Mouse (Mus musculus) MEL (cell line): ENCODE measurements around the gene Dph1. TPM values are rescaled to one million over a fixed set of nuclear protein-coding genes. Genes with fewer than 3 reads are reported as not detected.

ENCODE experiments used
- DNase-seq: peaks from one replicate; pipeline ENCODE4 v3.0.0; 2011; ENCODE audit warnings: low read depth, low spot score
- H3K27ac ChIP-seq: 2 replicates; pipeline ENCODE4 v1.5.1; 2012; ENCODE audit warnings: low read depth, mild to moderate bottlenecking, control low read depth, low read length, moderate library complexity; ENCODE audit not compliant: control insufficient read depth
- H3K27me3 ChIP-seq, 2 experiments: fragments of 150-350 bp in 1 of 2; sonication (generic) in 1 of 2; 2 replicates each; pipeline ENCODE4 v1.6.1; 2012; ENCODE audit warnings: low read length in 2 of 2, mild to moderate bottlenecking in 2 of 2, improper control_type of control experiment in 1 of 2, moderate library complexity in 1 of 2; ENCODE audit not compliant: insufficient read depth in 2 of 2, control insufficient read depth in 1 of 2
- H3K36me3 ChIP-seq, 2 experiments: 2 replicates each; pipeline ENCODE4 v1.6.1; 2012 to 2014; ENCODE audit warnings: low read length in 2 of 2, improper control_type of control experiment in 1 of 2, inconsistent platforms in 1 of 2, mild to moderate bottlenecking in 1 of 2; ENCODE audit not compliant: insufficient read depth in 2 of 2, control insufficient read depth in 1 of 2
- H3K4me1 ChIP-seq, 2 experiments: fragments of 150-350 bp in 1 of 2; sonication (generic) in 1 of 2; 2 replicates each; pipeline ENCODE4 v1.6.1; 2012; ENCODE audit warnings: low read length in 2 of 2, improper control_type of control experiment in 1 of 2, mild to moderate bottlenecking in 1 of 2; ENCODE audit not compliant: insufficient read depth in 2 of 2, control insufficient read depth in 1 of 2
- H3K4me3 ChIP-seq, 2 experiments: fragments of 150-350 bp in 1 of 2; sonication (generic) in 1 of 2; 2 replicates each; pipeline ENCODE4 v1.5.1; 2012; ENCODE audit warnings: low read depth in 2 of 2, low read length in 2 of 2, mild to moderate bottlenecking in 2 of 2, moderate library complexity in 2 of 2, control low read depth in 1 of 2, improper control_type of control experiment in 1 of 2; ENCODE audit not compliant: control insufficient read depth in 1 of 2, insufficient read depth in 1 of 2
- H3K79me2 ChIP-seq: 2 replicates; pipeline ENCODE4 v1.6.1; 2012; ENCODE audit warnings: mild to moderate bottlenecking, low read length, moderate library complexity; ENCODE audit not compliant: control insufficient read depth, poor library complexity, insufficient read depth
- H3K9ac ChIP-seq: 2 replicates; pipeline ENCODE4 v1.6.1; 2012; ENCODE audit warnings: low read depth, mild to moderate bottlenecking, control low read depth, low read length, moderate library complexity; ENCODE audit not compliant: control insufficient read depth, poor library complexity, severe bottlenecking
- H3K9me3 ChIP-seq: fragments of 150-350 bp; sonication (generic); replicated peaks from 2 replicates; pipeline ENCODE4 v1.6.1; 2012; ENCODE audit warnings: mild to moderate bottlenecking, low read length, improper control_type of control experiment, moderate library complexity; ENCODE audit not compliant: insufficient read depth
- CTCF ChIP-seq, 3 experiments: IDR thresholded peaks in 2 of 3; conservative IDR thresholded peaks in 1 of 3; 2 replicates each; pipeline ENCODE4 v1.5.1; 2011 to 2012; ENCODE audit warnings: low read length in 3 of 3, low read depth in 2 of 3, mild to moderate bottlenecking in 2 of 3, improper control_type of control experiment in 1 of 3, inconsistent platforms in 1 of 3, mixed read lengths in 1 of 3, moderate library complexity in 1 of 3; ENCODE audit not compliant: control insufficient read depth in 1 of 3, insufficient read depth in 1 of 3, poor library complexity in 1 of 3, severe bottlenecking in 1 of 3
- EP300 ChIP-seq, 2 experiments: IDR thresholded peaks; 2 replicates each; pipeline ENCODE4 v1.6.1; 2011; ENCODE audit warnings: improper control_type of control experiment in 2 of 2, low read length in 2 of 2, low read depth in 1 of 2, mild to moderate bottlenecking in 1 of 2
- GABPA ChIP-seq: IDR thresholded peaks from 2 replicates; pipeline ENCODE4 v1.6.1; 2012; ENCODE audit warnings: low read depth, mild to moderate bottlenecking, inconsistent platforms, low read length, improper control_type of control experiment, moderate library complexity
- HCFC1 ChIP-seq: IDR thresholded peaks from 2 replicates; pipeline ENCODE4 v1.6.1; 2012; ENCODE audit warnings: low read depth, mild to moderate bottlenecking, inconsistent platforms, low read length, improper control_type of control experiment, moderate library complexity
- KAT2A ChIP-seq: conservative IDR thresholded peaks from 2 replicates; pipeline ENCODE4 v1.6.1; 2012; ENCODE audit warnings: low read depth, low read length, improper control_type of control experiment, inconsistent platforms
- MAX ChIP-seq: IDR thresholded peaks from 2 replicates; pipeline ENCODE4 v1.6.1; 2011; ENCODE audit warnings: low read length, improper control_type of control experiment
- MEF2A ChIP-seq: IDR thresholded peaks from 2 replicates; pipeline ENCODE4 v1.6.1; 2014; ENCODE audit warnings: low read depth, mild to moderate bottlenecking, inconsistent platforms, low read length, improper control_type of control experiment; ENCODE audit not compliant: poor library complexity, insufficient replicate concordance, severe bottlenecking; ENCODE audit errors: extremely low read depth
- MXI1 ChIP-seq: IDR thresholded peaks from 2 replicates; pipeline ENCODE4 v1.6.1; 2011; ENCODE audit warnings: mild to moderate bottlenecking, low read depth, low read length, improper control_type of control experiment
- NELFE ChIP-seq: IDR thresholded peaks from 2 replicates; pipeline ENCODE4 v1.6.1; 2011; ENCODE audit warnings: low read depth, low read length, improper control_type of control experiment
- SIN3A ChIP-seq: IDR thresholded peaks from 2 replicates; pipeline ENCODE4 v1.6.1; 2012; ENCODE audit warnings: low read length, improper control_type of control experiment, inconsistent platforms
- TCF12 ChIP-seq: IDR thresholded peaks from 2 replicates; pipeline ENCODE4 v1.6.1; 2014; ENCODE audit warnings: low read depth, mild to moderate bottlenecking, inconsistent platforms, low read length, improper control_type of control experiment, moderate library complexity
- USF1 ChIP-seq: IDR thresholded peaks from 2 replicates; pipeline ENCODE4 v1.6.1; 2014; ENCODE audit warnings: low read depth, mild to moderate bottlenecking, inconsistent platforms, low read length, improper control_type of control experiment, moderate library complexity
- USF2 ChIP-seq, 2 experiments: IDR thresholded peaks; 2 replicates each; pipeline ENCODE4 v1.6.1; 2011 to 2012; ENCODE audit warnings: improper control_type of control experiment in 2 of 2, low read length in 2 of 2, borderline replicate concordance in 1 of 2, inconsistent platforms in 1 of 2, low read depth in 1 of 2, mild to moderate bottlenecking in 1 of 2; ENCODE audit not compliant: insufficient read depth in 1 of 2
- ZNF384 ChIP-seq: IDR thresholded peaks from 2 replicates; pipeline ENCODE4 v1.6.1; 2012; ENCODE audit warnings: low read depth, mild to moderate bottlenecking, inconsistent platforms, low read length, improper control_type of control experiment
- polyA plus RNA-seq, 2 experiments: library from polyadenylated mRNA; stranded (reverse) in 1 of 2; unstranded in 1 of 2; fragments of >175 nt in 1 of 2; fragments of >200 nt in 1 of 2; gene quantifications; 2 replicates each; pipeline versions ENCODE4 v1.2.1 to v1.2.4; 2012; ENCODE audit warnings: low replicate concordance in 2 of 2, low read depth in 1 of 2; ENCODE audit not compliant: insufficient read length in 2 of 2, insufficient read depth in 1 of 2, missing spikeins in 1 of 2
- total RNA-seq: library from RNA; depleted of rRNA; stranded (reverse); fragments of 300-350 nt; gene quantifications from 2 replicates; pipeline ENCODE4 v1.2.3, GENCODE M21; 2012

Gene Dph1
- total and polyA plus RNA-seq, 3 experiments, result 58.4 to 59.5 TPM; not detected in 1

DNA sequence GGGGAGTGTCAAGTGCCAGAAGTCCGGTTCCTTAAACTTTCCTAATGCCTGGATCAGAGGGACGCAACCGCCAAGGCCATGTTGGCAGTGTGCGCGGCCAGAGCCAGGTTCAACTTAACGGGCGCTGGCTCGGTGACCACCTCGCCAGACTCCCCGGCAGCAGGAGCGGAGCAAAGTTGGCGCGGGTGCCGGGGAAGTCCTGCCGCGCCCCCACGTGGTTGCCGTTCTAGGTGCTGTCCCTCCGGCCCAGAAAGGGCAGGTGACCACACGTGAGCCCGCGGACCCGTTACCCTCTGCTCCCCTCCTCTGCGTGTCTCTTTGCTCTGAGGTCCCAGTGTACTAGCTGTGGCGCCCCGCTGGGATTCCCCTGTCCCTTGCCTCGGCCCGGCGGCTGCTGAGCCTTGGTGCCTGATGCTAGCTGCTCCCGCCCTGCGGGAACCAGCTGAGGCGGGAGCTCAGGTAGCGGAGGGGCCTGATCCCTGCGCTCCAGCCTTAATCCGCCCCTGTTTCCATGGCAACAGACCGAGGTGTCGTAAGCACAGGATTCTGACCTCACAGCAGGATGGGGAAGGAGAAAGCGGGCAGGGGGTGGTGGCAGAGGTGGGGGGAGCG is 3.9 kb upstream of the Dph1 start:
- Histone ChIP-seq H3K36me3 (peaks cover 0 to 3% of the 10 kb centered on the region in 2 experiments; a peak in 1 of 4 replicates), H3K4me3 (peak overlapping the region; percentile 68 to 80), H3K79me2 (peaks cover 3% of the 10 kb centered on the region), H3K27me3 (peaks cover 2 to 15% of the 10 kb centered on the region in 2 experiments; a peak in 2 of 4 replicates), H3K9ac (peak overlapping the region; percentile 69), H3K4me1 (peaks cover 2 to 14% of the 10 kb centered on the region in 2 experiments; a peak in 3 of 4 replicates), H3K27ac (no peak overlapping the region), H3K9me3 (no peaks in the 10 kb centered on the region)
- peak; percentile 48 for DNase-seq
- TF ChIP-seq USF1 (peak; percentile 37; the same call in 1 of the 2 replicates), USF2 (IDR thresholded peaks at IDR 0.05; ENCODE audit: borderline replicate concordance in 1 of 2, insufficient read depth in 1 of 2, low read depth in 1 of 2, low read length in 2 of 2) (no peak), MAX (0 out of 2 replicates have a peak, but pooled peaks have one; percentile 34), TCF12 (no peak), KAT2A (no peak), EP300 (IDR thresholded peaks at IDR 0.05; ENCODE audit: low read depth in 1 of 2, low read length in 2 of 2) (no peak), CTCF (IDR thresholded peaks at IDR 0.05 in 2 of 3, conservative IDR thresholded peaks at IDR 0.05 in 1 of 3; ENCODE audit: control insufficient read depth in 1 of 3, insufficient read depth in 1 of 3, low read depth in 2 of 3, low read length in 3 of 3, poor library complexity in 1 of 3, severe bottlenecking in 1 of 3) (peak in 2 of 3 experiments; percentile 26 to 48; a peak in 4 of 6 replicates), SIN3A (no peak)

DNA sequence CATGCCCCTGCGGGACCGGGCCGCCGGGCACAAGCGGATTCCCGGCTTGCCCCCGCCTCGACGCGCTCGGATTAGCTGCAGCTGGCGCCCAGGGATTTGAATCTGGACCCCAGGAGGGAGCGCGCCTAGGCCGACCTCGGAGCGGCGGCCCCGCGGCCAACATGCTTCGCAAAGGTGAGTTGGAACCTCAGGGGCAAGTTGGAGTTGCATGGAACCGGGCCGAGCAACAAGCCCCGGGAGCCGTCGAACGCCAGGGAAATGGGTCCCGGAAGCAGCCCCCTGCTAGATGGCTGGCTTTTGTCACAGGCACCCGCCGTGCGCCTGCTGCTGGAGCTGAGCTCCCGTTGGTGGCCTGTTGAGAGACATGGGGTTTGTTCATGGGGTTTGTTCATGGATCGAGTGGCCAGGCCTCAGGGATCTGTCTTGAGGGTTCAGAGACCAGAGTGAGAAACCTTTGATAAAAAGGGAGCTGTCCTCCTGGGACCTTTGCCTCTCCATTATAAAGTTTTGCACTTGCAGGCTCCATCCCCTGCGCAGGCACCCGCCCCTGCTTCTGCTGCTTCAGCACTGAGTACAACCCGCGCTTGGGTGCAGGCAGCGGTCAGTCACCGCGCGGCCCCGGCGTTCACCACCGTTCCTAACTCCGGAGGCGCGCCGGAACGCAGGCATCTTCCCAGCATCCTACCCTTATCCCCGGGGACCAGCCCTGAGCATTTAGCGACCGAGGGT is 3.2 kb upstream of the Dph1 start:
- DNase-seq, result peak; percentile 57
- TF ChIP-seq MEF2A, result no peak
- 0 out of 2 replicates have a peak, but pooled peaks have one; percentile 13 for TF ChIP-seq MXI1
- TF ChIP-seq ZNF384, result no peak
- TF ChIP-seq HCFC1, result no peak
- no peak for TF ChIP-seq GABPA
- TF ChIP-seq NELFE, result 0 out of 2 replicates have a peak, but pooled peaks have one; percentile 10
- TF ChIP-seq CTCF (IDR thresholded peaks at IDR 0.05 in 2 of 3, conservative IDR thresholded peaks at IDR 0.05 in 1 of 3; ENCODE audit: control insufficient read depth in 1 of 3, insufficient read depth in 1 of 3, low read depth in 2 of 3, low read length in 3 of 3, poor library complexity in 1 of 3, severe bottlenecking in 1 of 3), result 0 out of 6 replicates have a peak, but pooled peaks of 1 of the 3 experiments have one; percentile 1
- TF ChIP-seq, all 39 proteins: peak for 3
- H3K27me3 ChIP-seq, result peaks cover 2 to 15% of the 10 kb centered on the region in 2 experiments; a peak in 2 of 4 replicates
- H3K9me3 ChIP-seq, result no peaks in the 10 kb centered on the region
- peaks cover 0 to 3% of the 10 kb centered on the region in 2 experiments; a peak in 1 of 4 replicates for H3K36me3 ChIP-seq
- peaks cover 9% of the 10 kb centered on the region for H3K79me2 ChIP-seq
- H3K4me3 ChIP-seq, result peak overlapping the region; percentile 68 to 80
- H3K4me1 ChIP-seq, result peaks cover 2 to 14% of the 10 kb centered on the region in 2 experiments; a peak in 3 of 4 replicates
- no peak overlapping the region for H3K27ac ChIP-seq
- peak overlapping the region; percentile 69 for H3K9ac ChIP-seq
